Mouse (Mus musculus): ENCODE data around the gene Maml1. TPM values are rescaled to one million over a fixed set of nuclear protein-coding genes. Genes with fewer than 3 reads are reported as not detected.
A peak's percentile ranks its signal among the peaks of the same experiment; 100 is the strongest.

Gene Maml1
- polyA plus RNA-seq, 1 experiment = 14.1 TPM

DNA sequence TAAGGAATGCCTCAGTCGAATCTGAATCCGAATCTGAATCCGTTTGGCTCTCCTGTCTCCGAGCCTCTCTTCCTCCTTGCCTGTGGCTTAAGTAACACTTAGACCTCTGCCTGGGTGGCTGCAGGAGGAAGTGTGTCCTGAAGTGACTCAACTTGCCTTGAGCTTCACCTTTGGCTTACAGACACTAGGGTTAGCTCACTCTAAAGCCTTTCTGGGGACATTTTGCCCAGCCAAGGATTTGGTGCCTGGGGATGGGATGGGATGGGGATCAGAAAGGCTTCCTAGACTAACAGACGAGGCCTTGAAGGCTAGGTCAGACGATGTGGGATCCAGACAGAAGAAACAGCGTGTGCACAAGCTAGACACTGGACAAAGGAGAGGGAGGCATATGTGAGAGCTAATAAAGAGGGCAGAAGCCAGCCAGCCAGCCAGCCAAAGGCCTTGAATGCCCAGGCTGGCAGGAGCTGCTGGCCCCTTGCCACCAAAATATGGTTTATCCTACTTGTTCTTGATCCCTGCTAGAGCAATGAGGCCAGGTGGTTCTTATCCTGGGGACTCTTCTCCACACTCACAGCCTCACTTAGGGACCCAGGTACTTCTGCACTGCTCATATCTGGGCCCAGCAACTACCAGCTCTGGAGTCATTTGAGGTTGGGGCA lies 62.7 kb downstream of the Maml1 start:
- Histone ChIP-seq H3K27me3 (ENCODE audit: control insufficient read depth, insufficient read depth, low read length, poor library complexity, severe bottlenecking) (no peaks in the 10 kb centered on the region), H3K4me3 (ENCODE audit: low read depth, low read length) (no peak overlapping the region)

GRCm38 (mm10) chr11:50228772-50229171 lies 63.3 kb downstream of the Maml1 start:
- Histone ChIP-seq H3K4me3 (ENCODE audit: low read depth, low read length) (no peak overlapping the region), H3K27ac (ENCODE audit: insufficient read depth, low read length) (no peak overlapping the region), H3K36me3 (ENCODE audit: control insufficient read depth, insufficient read depth, low read length, poor library complexity, severe bottlenecking) (no peaks in the 10 kb centered on the region), H3K9ac (ENCODE audit: low read depth, poor library complexity, severe bottlenecking) (no peak overlapping the region), H3K27me3 (ENCODE audit: control insufficient read depth, insufficient read depth, low read length, poor library complexity, severe bottlenecking) (no peaks in the 10 kb centered on the region), H3K4me1 (ENCODE audit: control insufficient read depth, insufficient read depth, low read length) (peaks cover 8% of the 10 kb centered on the region), H3K9me3 (replicated peaks; ENCODE audit: control insufficient read depth, insufficient read depth, low read length, poor library complexity, severe bottlenecking) (no peaks in the 10 kb centered on the region)
- TF ChIP-seq CTCF (IDR thresholded peaks at IDR 0.05; ENCODE audit: low read depth, low read length) (no peak), POLR2A (IDR thresholded peaks at IDR 0.05; ENCODE audit: insufficient read depth, low read length) (no peak), EP300 (IDR thresholded peaks at IDR 0.05; ENCODE audit: insufficient read depth, low read depth, low read length) (no peak)

More for the DNA sequence above, 62.7 kb downstream of the Maml1 start:
- H3K36me3 ChIP-seq (ENCODE audit: control insufficient read depth, insufficient read depth, low read length, poor library complexity, severe bottlenecking) = no peaks in the 10 kb centered on the region
- TF ChIP-seq EP300 (IDR thresholded peaks at IDR 0.05; ENCODE audit: insufficient read depth, low read depth, low read length) = no peak
- no peak for TF ChIP-seq POLR2A (IDR thresholded peaks at IDR 0.05; ENCODE audit: insufficient read depth, low read length)
- no peak for TF ChIP-seq CTCF (IDR thresholded peaks at IDR 0.05; ENCODE audit: low read depth, low read length)
- H3K9ac ChIP-seq (ENCODE audit: low read depth, poor library complexity, severe bottlenecking) = no peak overlapping the region
- H3K4me1 ChIP-seq (ENCODE audit: control insufficient read depth, insufficient read depth, low read length) = peaks cover 8% of the 10 kb centered on the region
- no peaks in the 10 kb centered on the region for H3K9me3 ChIP-seq (replicated peaks; ENCODE audit: control insufficient read depth, insufficient read depth, low read length, poor library complexity, severe bottlenecking)
- H3K27ac ChIP-seq (ENCODE audit: insufficient read depth, low read length) = no peak overlapping the region

DNA sequence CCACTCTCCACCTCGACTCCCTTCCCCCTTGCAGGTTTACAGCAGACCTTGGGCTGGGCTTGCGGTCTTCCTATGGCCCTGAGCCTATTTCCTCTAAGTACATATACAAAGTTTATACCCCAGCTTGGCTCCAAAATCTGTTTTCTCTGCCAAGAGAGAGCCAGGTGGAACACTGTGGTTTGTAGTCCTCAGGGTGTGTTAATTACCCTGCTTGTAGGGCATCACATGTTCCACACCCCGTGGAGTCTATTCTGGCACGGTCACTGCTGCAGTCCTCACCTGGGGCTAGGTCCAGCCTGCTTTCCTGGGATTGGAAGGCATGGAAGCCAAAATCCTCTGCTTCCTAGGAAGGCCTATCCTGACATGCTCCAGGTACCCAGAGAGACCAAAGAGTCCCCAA lies 64.4 kb downstream of the Maml1 start:
- Histone ChIP-seq H3K4me3 (ENCODE audit: low read depth, low read length) (no peak overlapping the region), H3K36me3 (ENCODE audit: control insufficient read depth, insufficient read depth, low read length, poor library complexity, severe bottlenecking) (no peaks in the 10 kb centered on the region), H3K27ac (ENCODE audit: insufficient read depth, low read length) (no peak overlapping the region), H3K27me3 (ENCODE audit: control insufficient read depth, insufficient read depth, low read length, poor library complexity, severe bottlenecking) (no peaks in the 10 kb centered on the region), H3K9me3 (replicated peaks; ENCODE audit: control insufficient read depth, insufficient read depth, low read length, poor library complexity, severe bottlenecking) (no peaks in the 10 kb centered on the region), H3K9ac (ENCODE audit: low read depth, poor library complexity, severe bottlenecking) (no peak overlapping the region), H3K4me1 (ENCODE audit: control insufficient read depth, insufficient read depth, low read length) (peaks cover 8% of the 10 kb centered on the region)
- TF ChIP-seq POLR2A (IDR thresholded peaks at IDR 0.05; ENCODE audit: insufficient read depth, low read length) = no peak
- TF ChIP-seq CTCF (IDR thresholded peaks at IDR 0.05; ENCODE audit: low read depth, low read length) = no peak
- TF ChIP-seq EP300 (IDR thresholded peaks at IDR 0.05; ENCODE audit: insufficient read depth, low read depth, low read length) = no peak

DNA sequence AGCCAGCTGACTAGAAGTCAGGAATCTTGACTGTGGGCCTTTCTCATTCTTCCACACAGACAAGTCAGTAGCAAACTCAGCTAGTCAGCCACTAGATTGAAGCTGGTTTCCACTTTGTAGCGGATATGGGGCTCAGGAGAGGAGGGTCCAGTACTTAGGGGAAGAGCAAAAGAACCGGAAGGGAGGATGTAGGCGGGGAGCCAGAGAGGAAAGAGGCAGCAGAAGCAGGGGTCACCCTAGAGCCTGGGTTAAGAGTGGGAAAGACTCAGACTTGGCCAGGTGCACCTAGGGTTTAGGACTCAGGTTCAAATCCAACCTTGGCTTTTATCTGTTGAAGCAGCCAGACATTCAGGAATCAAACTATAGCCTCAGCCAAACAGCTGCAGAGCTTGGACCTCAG lies 64.9 kb downstream of the Maml1 start:
- Histone ChIP-seq H3K4me1 (ENCODE audit: control insufficient read depth, insufficient read depth, low read length) (peaks cover 8% of the 10 kb centered on the region), H3K27me3 (ENCODE audit: control insufficient read depth, insufficient read depth, low read length, poor library complexity, severe bottlenecking) (no peaks in the 10 kb centered on the region), H3K4me3 (ENCODE audit: low read depth, low read length) (no peak overlapping the region), H3K9me3 (replicated peaks; ENCODE audit: control insufficient read depth, insufficient read depth, low read length, poor library complexity, severe bottlenecking) (no peaks in the 10 kb centered on the region), H3K9ac (ENCODE audit: low read depth, poor library complexity, severe bottlenecking) (no peak overlapping the region), H3K36me3 (ENCODE audit: control insufficient read depth, insufficient read depth, low read length, poor library complexity, severe bottlenecking) (no peaks in the 10 kb centered on the region), H3K27ac (ENCODE audit: insufficient read depth, low read length) (no peak overlapping the region)
- no peak for TF ChIP-seq EP300 (IDR thresholded peaks at IDR 0.05; ENCODE audit: insufficient read depth, low read depth, low read length)
- no peak for TF ChIP-seq CTCF (IDR thresholded peaks at IDR 0.05; ENCODE audit: low read depth, low read length)
- TF ChIP-seq POLR2A (IDR thresholded peaks at IDR 0.05; ENCODE audit: insufficient read depth, low read length) = no peak

- no peaks in the 10 kb centered on the region for H3K36me3 ChIP-seq (ENCODE audit: control insufficient read depth, insufficient read depth, low read length, poor library complexity, severe bottlenecking)
- peak overlapping the region; percentile 85 for H3K9ac ChIP-seq (ENCODE audit: low read depth, poor library complexity, severe bottlenecking)
- no peak overlapping the region for H3K27ac ChIP-seq (ENCODE audit: insufficient read depth, low read length)
- TF ChIP-seq EP300 (IDR thresholded peaks at IDR 0.05; ENCODE audit: insufficient read depth, low read depth, low read length) = no peak
- TF ChIP-seq POLR2A (IDR thresholded peaks at IDR 0.05; ENCODE audit: insufficient read depth, low read length) = no peak
- TF ChIP-seq CTCF (IDR thresholded peaks at IDR 0.05; ENCODE audit: low read depth, low read length) = no peak
- H3K4me3 ChIP-seq (ENCODE audit: low read depth, low read length) = peak overlapping the region; percentile 64
- H3K9me3 ChIP-seq (replicated peaks; ENCODE audit: control insufficient read depth, insufficient read depth, low read length, poor library complexity, severe bottlenecking) = no peaks in the 10 kb centered on the region
- H3K27me3 ChIP-seq (ENCODE audit: control insufficient read depth, insufficient read depth, low read length, poor library complexity, severe bottlenecking) = no peaks in the 10 kb centered on the region
- peaks cover 8% of the 10 kb centered on the region for H3K4me1 ChIP-seq (ENCODE audit: control insufficient read depth, insufficient read depth, low read length)
Measured at GRCm38 (mm10) chr11:50226406-50226805, 65.7 kb downstream of the Maml1 start.

DNA sequence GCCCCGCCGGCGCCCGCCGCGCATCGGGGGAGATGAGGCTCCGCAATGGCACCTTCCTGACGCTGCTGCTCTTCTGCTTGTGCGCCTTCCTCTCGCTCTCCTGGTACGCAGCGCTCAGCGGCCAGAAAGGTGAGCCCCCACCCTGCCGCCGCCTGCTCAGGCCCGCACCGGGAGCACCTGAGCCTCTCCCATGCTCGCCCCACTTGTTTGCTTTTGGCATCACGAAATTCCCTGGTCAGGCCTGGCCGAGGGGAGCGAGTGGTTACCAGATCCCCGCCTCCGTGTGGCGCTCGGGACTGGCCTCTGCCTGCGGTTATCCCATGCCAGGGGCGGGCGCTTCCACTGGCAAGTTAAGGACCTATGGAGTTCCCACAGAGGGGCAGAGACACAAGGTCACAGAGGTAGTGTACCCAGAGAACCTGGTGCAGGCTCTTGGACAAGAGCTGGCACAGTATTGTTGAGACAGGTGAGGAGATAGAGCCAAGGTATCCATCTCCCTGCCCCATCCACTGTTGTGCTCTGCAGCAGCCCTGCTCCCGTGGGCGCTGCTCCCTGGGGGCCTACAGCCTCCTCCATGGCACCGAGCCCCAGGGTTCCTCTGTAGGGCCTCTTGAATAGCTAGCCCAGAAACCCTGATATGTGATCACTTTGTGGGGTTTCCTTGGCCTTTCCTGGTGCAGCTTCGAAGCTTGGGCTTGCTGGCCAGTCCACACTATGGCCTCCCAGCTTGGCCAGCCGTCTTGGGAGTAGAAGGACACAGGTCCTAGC lies 66.3 kb downstream of the Maml1 start:
- no peaks in the 10 kb centered on the region for H3K27me3 ChIP-seq (ENCODE audit: control insufficient read depth, insufficient read depth, low read length, poor library complexity, severe bottlenecking)
- H3K4me1 ChIP-seq (ENCODE audit: control insufficient read depth, insufficient read depth, low read length) = peaks cover 8% of the 10 kb centered on the region
- no peaks in the 10 kb centered on the region for H3K36me3 ChIP-seq (ENCODE audit: control insufficient read depth, insufficient read depth, low read length, poor library complexity, severe bottlenecking)
- no peaks in the 10 kb centered on the region for H3K9me3 ChIP-seq (replicated peaks; ENCODE audit: control insufficient read depth, insufficient read depth, low read length, poor library complexity, severe bottlenecking)
- peak overlapping the region; percentile 85 for H3K9ac ChIP-seq (ENCODE audit: low read depth, poor library complexity, severe bottlenecking)
- TF ChIP-seq EP300 (IDR thresholded peaks at IDR 0.05; ENCODE audit: insufficient read depth, low read depth, low read length) = no peak
- no peak for TF ChIP-seq POLR2A (IDR thresholded peaks at IDR 0.05; ENCODE audit: insufficient read depth, low read length)
- no peak for TF ChIP-seq CTCF (IDR thresholded peaks at IDR 0.05; ENCODE audit: low read depth, low read length)
- no peak overlapping the region for H3K27ac ChIP-seq (ENCODE audit: insufficient read depth, low read length)
- H3K4me3 ChIP-seq (ENCODE audit: low read depth, low read length) = peak overlapping the region; percentile 64

All from ES-Bruce4 (cell line).